Comparison of ENCODE assay signal across 24 mouse cellular contexts in genomic region chr3:149353958-149354357, GRCm38 (mm10).
A peak's percentile ranks its signal among the peaks of the same experiment; 100 is the strongest.
DNase-seq lines count a peak whose midpoint lies in the region; ATAC-seq lines count a peak whose summit lies in the region.
"Had no signal": no experiment of that assay in that cellular context is flagged by ENCODE, and none has a peak within 500 bp of the region (broad histone marks: within the 10 kb centered on the region; RNA-seq: fewer than 3 reads in every experiment).

No protein-coding gene starts in this region.

- no peaks in the 10 kb centered on the region for H3K36me3 ChIP-seq in heart, embryonic 11.5 days (ENCODE audit: control insufficient read depth, insufficient read depth, low read length)
- H3K36me3 ChIP-seq in heart, embryonic 15.5 days = no peaks in the 10 kb centered on the region
- H3K36me3 ChIP-seq in embryonic facial prominence, embryonic 10.5 days (replicated peaks) = no peaks in the 10 kb centered on the region
- H3K36me3 ChIP-seq: hindbrain, embryonic 10.5 days; midbrain, embryonic 10.5 days; neural tube, embryonic 15.5 days had no signal

- H3K9ac ChIP-seq in heart, embryonic 11.5 days (ENCODE audit: low read depth, low read length) = no peak overlapping the region
- H3K9ac ChIP-seq in heart, embryonic 15.5 days = no peak overlapping the region
- H3K9ac ChIP-seq: liver, postnatal 0 days; neural tube, embryonic 15.5 days had no signal

- 42% methylated on average over 5 of the region's 5 CpGs for WGBS in heart, embryonic 11.5 days (ENCODE audit: insufficient replicate concordance)
- 41% methylated on average over 5 of the region's 5 CpGs for WGBS in heart, embryonic 15.5 days
- WGBS in embryonic facial prominence, embryonic 10.5 days = 90% methylated on average over 5 of the region's 5 CpGs

- ATAC-seq in heart, embryonic 11.5 days (replicated peaks; ENCODE audit: insufficient number of reproducible peaks, low FRiP score, low TSS enrichment) = no peak
- ATAC-seq in heart, embryonic 15.5 days (replicated peaks; ENCODE audit: insufficient number of reproducible peaks, insufficient read depth, low FRiP score, low read depth) = peak; percentile 78
- ATAC-seq: activated CD4-positive, CD25-positive, alpha-beta regulatory T cell, adult 4 months; forebrain, embryonic 14.5 days; hindbrain, postnatal 0 days; intestine, postnatal 0 days; liver, postnatal 0 days; lung, postnatal 0 days had no signal

- no peak overlapping the region for H3K4me3 ChIP-seq in heart, embryonic 11.5 days (ENCODE audit: low read depth, low read length)
- H3K4me3 ChIP-seq in heart, embryonic 15.5 days = no peak overlapping the region
- no peak overlapping the region for H3K4me3 ChIP-seq in embryonic facial prominence, embryonic 10.5 days
- H3K4me3 ChIP-seq: hindbrain, embryonic 10.5 days; layer of hippocampus, adult 2 months; midbrain, embryonic 10.5 days; neural tube, embryonic 15.5 days had no signal

- no peak overlapping the region for H3K4me2 ChIP-seq in heart, embryonic 11.5 days
- H3K4me2 ChIP-seq in heart, embryonic 15.5 days = no peak overlapping the region
- H3K4me2 ChIP-seq: liver, embryonic 11.5 days; neural tube, embryonic 15.5 days had no signal

- peak; percentile 28 for DNase-seq in adrenal gland, adult 2 months
- no peak for DNase-seq in adrenal gland, adult 18-20 months (ENCODE audit: low spot score in 2 of 2)
- peak; percentile 92 for DNase-seq in heart, adult 11 months
- no peak for DNase-seq in right cerebral cortex, postnatal 25 days
- DNase-seq in spleen, postnatal 14 days (ENCODE audit: low spot score in 2 of 2) = no peak
- no peak for DNase-seq in embryonic facial prominence, embryonic 10.5 days (ENCODE audit: low spot score)
- DNase-seq: cerebellum, adult 2 months; cerebellum, postnatal 25 days; kidney, postnatal 25 days; layer of hippocampus, postnatal 36 days; liver, postnatal 0 days; right cerebral cortex, adult 18-20 months had no signal

- no peaks in the 10 kb centered on the region for H3K27me3 ChIP-seq in heart, embryonic 11.5 days (ENCODE audit: control insufficient read depth, insufficient read depth, low read length)
- H3K27me3 ChIP-seq in heart, embryonic 15.5 days = no peaks in the 10 kb centered on the region
- H3K27me3 ChIP-seq in embryonic facial prominence, embryonic 10.5 days (replicated peaks; ENCODE audit: low read depth, poor library complexity, severe bottlenecking) = 0 out of 2 replicates have a peak, but pooled peaks cover 4% of the 10 kb centered on the region
- H3K27me3 ChIP-seq: neural tube, embryonic 15.5 days had no signal

- peaks cover 5% of the 10 kb centered on the region; the same call in 1 of the 2 replicates for H3K4me1 ChIP-seq in heart, embryonic 11.5 days (ENCODE audit: control insufficient read depth, insufficient read depth, low read length)
- H3K4me1 ChIP-seq in heart, embryonic 15.5 days (replicated peaks) = peaks cover 40% of the 10 kb centered on the region
- peaks cover 22% of the 10 kb centered on the region for H3K4me1 ChIP-seq in embryonic facial prominence, embryonic 10.5 days

- no peak overlapping the region for H3K27ac ChIP-seq in heart, embryonic 11.5 days (ENCODE audit: low read depth, low read length)
- H3K27ac ChIP-seq in heart, embryonic 15.5 days = peak overlapping the region; percentile 84
- no peak overlapping the region for H3K27ac ChIP-seq in embryonic facial prominence, embryonic 10.5 days (replicated peaks)
- H3K27ac ChIP-seq: hindbrain, embryonic 10.5 days; hindbrain, postnatal 0 days; layer of hippocampus, adult 2 months; midbrain, embryonic 10.5 days; neural tube, embryonic 15.5 days had no signal

- H3K9me3 ChIP-seq in heart, embryonic 11.5 days (replicated peaks; ENCODE audit: control insufficient read depth, low read length) = no peaks in the 10 kb centered on the region
- no peaks in the 10 kb centered on the region for H3K9me3 ChIP-seq in heart, embryonic 15.5 days (replicated peaks)
- H3K9me3 ChIP-seq in embryonic facial prominence, embryonic 10.5 days = no peaks in the 10 kb centered on the region
- H3K9me3 ChIP-seq: hindbrain, embryonic 10.5 days; midbrain, embryonic 10.5 days; neural tube, embryonic 15.5 days had no signal

Comparison
In these comparisons a context has a peak if more than half of its experiments do, and no peak if none do; other contexts are left out.
1. DNase-seq: peak in adrenal gland, adult 2 months (single experiment) and heart, adult 11 months (single experiment); none in adrenal gland, adult 18-20 months (0 of 2), right cerebral cortex, postnatal 25 days (single experiment), spleen, postnatal 14 days (0 of 2) and embryonic facial prominence, embryonic 10.5 days (single experiment).